In the genomic region with DNA sequence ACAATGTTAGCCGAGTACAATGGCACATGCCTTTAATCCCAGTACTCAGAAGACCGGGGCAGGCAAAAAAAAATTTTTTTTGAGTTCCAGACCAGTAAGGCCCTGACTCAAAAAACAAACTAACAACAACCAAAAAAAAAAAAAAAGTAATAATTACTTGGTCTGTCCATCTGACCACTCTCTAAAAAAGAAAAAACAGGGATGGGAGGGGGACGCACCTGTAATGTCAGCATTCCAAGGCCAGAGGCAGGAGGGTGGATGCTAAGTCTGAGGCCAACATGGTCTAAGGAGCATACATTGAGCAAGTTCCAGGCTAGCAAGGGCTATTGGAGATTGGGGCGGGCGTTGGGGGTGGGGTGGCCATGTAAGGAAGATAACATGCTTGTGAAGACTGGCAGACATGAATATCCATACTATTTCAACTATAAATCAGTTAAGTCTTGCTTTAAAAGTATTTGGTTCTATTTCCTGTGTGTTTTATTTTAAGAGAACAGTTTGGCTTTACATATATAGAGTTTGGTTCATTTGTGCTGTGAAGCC, we compare ENCODE assay signal across 10 mouse cellular contexts. TPM values are rescaled to one million over a fixed set of nuclear protein-coding genes. Genes with fewer than 3 reads are reported as not detected.
DNase-seq lines count a peak whose midpoint lies in the region; ATAC-seq and TF ChIP-seq lines count a peak whose summit lies in the region.
"Had no signal": no experiment of that assay in that cellular context is flagged by ENCODE, and none has a peak within 500 bp of the region (broad histone marks: within the 10 kb centered on the region; RNA-seq: fewer than 3 reads in every experiment).

No protein-coding gene starts in this region.

- no peak for TF ChIP-seq EP300 in MEL (IDR thresholded peaks at IDR 0.05; ENCODE audit: low read depth in 1 of 2, low read length in 2 of 2)

- peaks cover 2% of the 10 kb centered on the region; the same call in 1 of the 2 replicates for H3K36me3 ChIP-seq in hindbrain, embryonic 10.5 days
- no peaks in the 10 kb centered on the region for H3K36me3 ChIP-seq in hindbrain, embryonic 16.5 days (ENCODE audit: control insufficient read depth, insufficient read depth, low read length)
- peaks cover 3 to 14% of the 10 kb centered on the region in 2 experiments; a peak in 3 of 4 replicates for H3K36me3 ChIP-seq in MEL (ENCODE audit: control insufficient read depth in 1 of 2, insufficient read depth in 2 of 2, low read length in 2 of 2)
- 0 out of 2 replicates have a peak, but pooled peaks cover 3% of the 10 kb centered on the region for H3K36me3 ChIP-seq in hindbrain, embryonic 12.5 days
- no peaks in the 10 kb centered on the region for H3K36me3 ChIP-seq in midbrain, embryonic 12.5 days

- H3K27me3 ChIP-seq in hindbrain, embryonic 10.5 days (ENCODE audit: insufficient read depth, poor library complexity, severe bottlenecking) = no peaks in the 10 kb centered on the region
- H3K27me3 ChIP-seq in hindbrain, embryonic 16.5 days (replicated peaks; ENCODE audit: control insufficient read depth, insufficient read depth, low read length) = no peaks in the 10 kb centered on the region
- H3K27me3 ChIP-seq in MEL (ENCODE audit: control insufficient read depth in 1 of 2, insufficient read depth in 2 of 2, low read length in 2 of 2) = no peaks in the 10 kb centered on the region
- no peaks in the 10 kb centered on the region for H3K27me3 ChIP-seq in hindbrain, embryonic 12.5 days
- H3K27me3 ChIP-seq in midbrain, embryonic 12.5 days = no peaks in the 10 kb centered on the region

- TF ChIP-seq CTCF in MEL (IDR thresholded peaks at IDR 0.05 in 2 of 3, conservative IDR thresholded peaks at IDR 0.05 in 1 of 3; ENCODE audit: control insufficient read depth in 1 of 3, insufficient read depth in 1 of 3, low read depth in 2 of 3, low read length in 3 of 3, poor library complexity in 1 of 3, severe bottlenecking in 1 of 3) = no peak

- no peaks in the 10 kb centered on the region for H3K9me3 ChIP-seq in hindbrain, embryonic 10.5 days
- H3K9me3 ChIP-seq in hindbrain, embryonic 16.5 days (ENCODE audit: control insufficient read depth, low read length) = no peaks in the 10 kb centered on the region
- H3K9me3 ChIP-seq in MEL (replicated peaks; ENCODE audit: insufficient read depth, low read length) = no peaks in the 10 kb centered on the region
- H3K9me3 ChIP-seq in hindbrain, embryonic 12.5 days (replicated peaks) = no peaks in the 10 kb centered on the region
- no peaks in the 10 kb centered on the region for H3K9me3 ChIP-seq in midbrain, embryonic 12.5 days

- H3K27ac ChIP-seq in hindbrain, embryonic 10.5 days = no peak overlapping the region
- H3K27ac ChIP-seq in hindbrain, embryonic 16.5 days (ENCODE audit: low read depth, low read length) = no peak overlapping the region
- no peak overlapping the region for H3K27ac ChIP-seq in MEL (ENCODE audit: control insufficient read depth, low read depth, low read length)
- H3K27ac ChIP-seq in hindbrain, embryonic 12.5 days = no peak overlapping the region
- no peak overlapping the region for H3K27ac ChIP-seq in midbrain, embryonic 12.5 days (replicated peaks)

- H3K79me2 ChIP-seq in MEL (ENCODE audit: control insufficient read depth, insufficient read depth, low read length, poor library complexity) = peaks cover 19% of the 10 kb centered on the region

- ATAC-seq in hindbrain, embryonic 16.5 days = no peak
- no peak for ATAC-seq in hindbrain, embryonic 12.5 days (ENCODE audit: low FRiP score)
- no peak for ATAC-seq in midbrain, embryonic 12.5 days (ENCODE audit: low FRiP score, low read depth)
- no peak for ATAC-seq in erythroid progenitor cell, adult 5-6 weeks (replicated peaks; ENCODE audit: low FRiP score, poor library complexity, severe bottlenecking)

- WGBS in hindbrain, embryonic 10.5 days = 93% methylated on average over 5 of the region's 5 CpGs
- WGBS in hindbrain, embryonic 16.5 days = 93% methylated on average over 5 of the region's 5 CpGs
- 95% methylated on average over 5 of the region's 5 CpGs for WGBS in hindbrain, embryonic 12.5 days
- WGBS in midbrain, embryonic 12.5 days = 88% methylated on average over 5 of the region's 5 CpGs

- DNase-seq in hindbrain, embryonic 10.5 days (ENCODE audit: low spot score) = no peak
- DNase-seq in MEL (ENCODE audit: low read depth, low spot score) = peak; percentile 51
- no peak for DNase-seq in right cerebral cortex, adult 18-20 months
- no peak for DNase-seq in urinary bladder, adult 2 months (ENCODE audit: low spot score)
- DNase-seq: cerebellum, adult 11-12 months had no signal

- H3K9ac ChIP-seq in hindbrain, embryonic 16.5 days (ENCODE audit: low read depth, low read length) = no peak overlapping the region
- peak overlapping the region; percentile 97 for H3K9ac ChIP-seq in MEL (ENCODE audit: control insufficient read depth, low read depth, low read length, poor library complexity, severe bottlenecking)
- H3K9ac ChIP-seq in hindbrain, embryonic 12.5 days = no peak overlapping the region
- H3K9ac ChIP-seq in midbrain, embryonic 12.5 days (replicated peaks) = no peak overlapping the region

- no peak for TF ChIP-seq POLR2A in MEL (IDR thresholded peaks at IDR 0.05; ENCODE audit: control insufficient read depth in 1 of 2, insufficient read depth in 1 of 2, low read depth in 1 of 2, low read length in 2 of 2, poor library complexity in 1 of 2)

- no peak overlapping the region; the same call in 1 of the 2 replicates for H3K4me2 ChIP-seq in hindbrain, embryonic 16.5 days (ENCODE audit: low read length)
- H3K4me2 ChIP-seq in hindbrain, embryonic 12.5 days (replicated peaks) = peak overlapping the region; percentile 59
- peak overlapping the region; percentile 69 for H3K4me2 ChIP-seq in midbrain, embryonic 12.5 days (replicated peaks)

- no peak for TF ChIP-seq RAD21 in MEL (IDR thresholded peaks at IDR 0.05; ENCODE audit: low read depth, low read length)

- H3K4me3 ChIP-seq in hindbrain, embryonic 10.5 days = peak overlapping the region; percentile 95
- H3K4me3 ChIP-seq in hindbrain, embryonic 16.5 days (ENCODE audit: low read length) = no peak overlapping the region
- H3K4me3 ChIP-seq in MEL (ENCODE audit: control insufficient read depth in 1 of 2, insufficient read depth in 1 of 2, low read depth in 2 of 2, low read length in 2 of 2) = peak overlapping the region; percentile 82 to 99
- H3K4me3 ChIP-seq in hindbrain, embryonic 12.5 days = no peak overlapping the region
- H3K4me3 ChIP-seq in midbrain, embryonic 12.5 days = 0 out of 2 replicates have a peak overlapping the region, but pooled peaks have one; percentile 98

- peaks cover 19% of the 10 kb centered on the region for H3K4me1 ChIP-seq in hindbrain, embryonic 10.5 days (replicated peaks)
- H3K4me1 ChIP-seq in hindbrain, embryonic 16.5 days (ENCODE audit: control insufficient read depth, insufficient read depth, low read depth, low read length) = peaks cover 9% of the 10 kb centered on the region
- peaks cover 2 to 5% of the 10 kb centered on the region in 2 experiments; a peak in 3 of 4 replicates for H3K4me1 ChIP-seq in MEL (ENCODE audit: control insufficient read depth in 1 of 2, insufficient read depth in 2 of 2, low read length in 2 of 2)
- peaks cover 9% of the 10 kb centered on the region for H3K4me1 ChIP-seq in hindbrain, embryonic 12.5 days
- peaks cover 10% of the 10 kb centered on the region for H3K4me1 ChIP-seq in midbrain, embryonic 12.5 days

RNA-seq across cellular contexts. Expression of gene Gm10306, which starts 1.3 kb away (rescaled TPM):
- polyA plus RNA-seq in hindbrain, embryonic 10.5 days (2016; fragmentation: Nextera tagmentation; extraction: Ambion mirVana) = not detected in 2 replicates
- polyA plus RNA-seq in hindbrain, embryonic 16.5 days (2015; fragmentation: Nextera tagmentation; extraction: Ambion mirVana) = not detected in 2 replicates
- 0.85 and 1.0 TPM in 2 replicates for total RNA-seq in MEL (2012; rRNA removed)
- polyA plus RNA-seq in MEL (2012; ENCODE audit: insufficient read depth in 1 of 2, insufficient read length in 2 of 2, low read depth in 1 of 2, low replicate concordance in 2 of 2, missing spikeins in 1 of 2) = not detected
- polyA plus RNA-seq in hindbrain, embryonic 12.5 days (2016; fragmentation: Nextera tagmentation; extraction: Ambion mirVana) = not detected in 2 replicates
- 0.88 TPM in 1 of 2 replicates, not detected in the other for polyA plus RNA-seq in midbrain, embryonic 12.5 days (2016; fragmentation: Nextera tagmentation; extraction: Ambion mirVana)
- not detected in 2 replicates for total RNA-seq in erythroid progenitor cell, adult 5-6 weeks (2015; ENCODE audit: low replicate concordance)
- not detected in 2 replicates for total RNA-seq in erythroid progenitor cell, adult 5-6 weeks (2017; ENCODE audit: low replicate concordance)
- polyA plus RNA-seq in urinary bladder, adult 2 months (2012; rRNA removed) = 0.15 TPM in 1 of 2 replicates, not detected in the other
- total RNA-seq: gastrocnemius, postnatal 4 days had no signal

RNA-seq across cellular contexts. Expression of gene Caap1, which starts 1.6 kb away (rescaled TPM):
- 25.7 and 26.5 TPM in 2 replicates for polyA plus RNA-seq in hindbrain, embryonic 10.5 days (2016; fragmentation: Nextera tagmentation; extraction: Ambion mirVana)
- polyA plus RNA-seq in hindbrain, embryonic 16.5 days (2015; fragmentation: Nextera tagmentation; extraction: Ambion mirVana) = 13.7 and 13.9 TPM in 2 replicates
- total RNA-seq in MEL (2012; rRNA removed) = 12.8 and 13.0 TPM in 2 replicates
- 10 to 100 TPM in 1 of 2 experiments, not detected in 1; 13.9 TPM for polyA plus RNA-seq in MEL (2012; ENCODE audit: insufficient read depth in 1 of 2, insufficient read length in 2 of 2, low read depth in 1 of 2, low replicate concordance in 2 of 2, missing spikeins in 1 of 2)
- polyA plus RNA-seq in hindbrain, embryonic 12.5 days (2016; fragmentation: Nextera tagmentation; extraction: Ambion mirVana) = 35.0 and 37.3 TPM in 2 replicates
- polyA plus RNA-seq in midbrain, embryonic 12.5 days (2016; fragmentation: Nextera tagmentation; extraction: Ambion mirVana) = 37.7 and 39.2 TPM in 2 replicates
- total RNA-seq in erythroid progenitor cell, adult 5-6 weeks (2015; ENCODE audit: low replicate concordance) = 7.2 and 15.5 TPM in 2 replicates
- 16.0 and 39.1 TPM in 2 replicates for total RNA-seq in erythroid progenitor cell, adult 5-6 weeks (2017; ENCODE audit: low replicate concordance)
- polyA plus RNA-seq in urinary bladder, adult 2 months (2012; rRNA removed) = 14.1 and 15.2 TPM in 2 replicates

RNA-seq across cellular contexts. Expression of gene Plaa, which starts 48.0 kb away (rescaled TPM):
- polyA plus RNA-seq in hindbrain, embryonic 10.5 days (2016; fragmentation: Nextera tagmentation; extraction: Ambion mirVana) = 70.1 and 89.9 TPM in 2 replicates
- 66.8 and 68.4 TPM in 2 replicates for polyA plus RNA-seq in hindbrain, embryonic 16.5 days (2015; fragmentation: Nextera tagmentation; extraction: Ambion mirVana)
- 85.1 and 103 TPM in 2 replicates for total RNA-seq in MEL (2012; rRNA removed)
- polyA plus RNA-seq in MEL (2012; ENCODE audit: insufficient read depth in 1 of 2, insufficient read length in 2 of 2, low read depth in 1 of 2, low replicate concordance in 2 of 2, missing spikeins in 1 of 2) = 100 to 1,000 TPM in 1 of 2 experiments, 10 to 100 TPM in 1; 63.7 to 102 TPM
- polyA plus RNA-seq in hindbrain, embryonic 12.5 days (2016; fragmentation: Nextera tagmentation; extraction: Ambion mirVana) = 90.2 and 95.2 TPM in 2 replicates
- polyA plus RNA-seq in midbrain, embryonic 12.5 days (2016; fragmentation: Nextera tagmentation; extraction: Ambion mirVana) = 95.1 and 101 TPM in 2 replicates
- 14.3 and 18.7 TPM in 2 replicates for total RNA-seq in erythroid progenitor cell, adult 5-6 weeks (2015; ENCODE audit: low replicate concordance)
- 13.2 and 16.9 TPM in 2 replicates for total RNA-seq in erythroid progenitor cell, adult 5-6 weeks (2017; ENCODE audit: low replicate concordance)
- 37.6 and 37.9 TPM in 2 replicates for polyA plus RNA-seq in urinary bladder, adult 2 months (2012; rRNA removed)

RNA-seq across cellular contexts. Expression of gene Ift74, which starts 59.3 kb away (rescaled TPM):
- polyA plus RNA-seq in hindbrain, embryonic 10.5 days (2016; fragmentation: Nextera tagmentation; extraction: Ambion mirVana) = 36.7 and 53.1 TPM in 2 replicates
- polyA plus RNA-seq in hindbrain, embryonic 16.5 days (2015; fragmentation: Nextera tagmentation; extraction: Ambion mirVana) = 20.4 and 21.9 TPM in 2 replicates
- 12.3 and 14.5 TPM in 2 replicates for total RNA-seq in MEL (2012; rRNA removed)
- 10 to 100 TPM in 1 of 2 experiments, not detected in 1; 10.2 TPM for polyA plus RNA-seq in MEL (2012; ENCODE audit: insufficient read depth in 1 of 2, insufficient read length in 2 of 2, low read depth in 1 of 2, low replicate concordance in 2 of 2, missing spikeins in 1 of 2)
- polyA plus RNA-seq in hindbrain, embryonic 12.5 days (2016; fragmentation: Nextera tagmentation; extraction: Ambion mirVana) = 48.0 and 52.9 TPM in 2 replicates
- polyA plus RNA-seq in midbrain, embryonic 12.5 days (2016; fragmentation: Nextera tagmentation; extraction: Ambion mirVana) = 57.4 and 66.5 TPM in 2 replicates
- total RNA-seq in erythroid progenitor cell, adult 5-6 weeks (2015; ENCODE audit: low replicate concordance) = 3.8 and 5.4 TPM in 2 replicates
- total RNA-seq in erythroid progenitor cell, adult 5-6 weeks (2017; ENCODE audit: low replicate concordance) = 2.3 TPM in 1 of 2 replicates, not detected in the other
- polyA plus RNA-seq in urinary bladder, adult 2 months (2012; rRNA removed) = 11.0 and 13.2 TPM in 2 replicates

Comparison
In these comparisons a context has a peak if more than half of its experiments do, and no peak if none do; other contexts are left out.
1. H3K4me3 ChIP-seq: peak in hindbrain, embryonic 10.5 days (single experiment), MEL (2 of 2) and midbrain, embryonic 12.5 days (single experiment); none in hindbrain, embryonic 16.5 days (single experiment) and hindbrain, embryonic 12.5 days (single experiment).